ENCODE assay signal across 12 mouse cellular contexts in genomic region chr15:98918499-98918895, GRCm38 (mm10). TPM values are rescaled to one million over a fixed set of nuclear protein-coding genes. Genes with fewer than 3 reads are reported as not detected.
DNase-seq lines count a peak whose midpoint lies in the region; ATAC-seq and TF ChIP-seq lines count a peak whose summit lies in the region.
"Not testable (repeated sequence)": the region's sequence is repeated elsewhere in the genome, so short reads cannot be mapped to it uniquely, and the experiment has no call there.
"Had no signal": no experiment of that assay in that cellular context is flagged by ENCODE, and none has a peak within 500 bp of the region (broad histone marks: within the 10 kb centered on the region; RNA-seq: fewer than 3 reads in every experiment).

No protein-coding gene starts in this region.

- ATAC-seq in embryonic facial prominence, embryonic 13.5 days (ENCODE audit: insufficient number of reproducible peaks, insufficient read depth, low FRiP score, low TSS enrichment, low read depth); hindbrain, embryonic 12.5 days (ENCODE audit: low FRiP score); kidney, embryonic 16.5 days (ENCODE audit: low FRiP score, low TSS enrichment); liver, embryonic 13.5 days (ENCODE audit: low read depth); midbrain, embryonic 11.5 days (ENCODE audit: low FRiP score): not testable (repeated sequence)

- H3K27ac ChIP-seq in embryonic facial prominence, embryonic 13.5 days, result peak overlapping the region; percentile 76; the same call in 1 of the 2 replicates
- peak overlapping the region; percentile 98 for H3K27ac ChIP-seq in gastrocnemius, adult 2 months
- H3K27ac ChIP-seq in hindbrain, embryonic 12.5 days, result peak overlapping the region; percentile 96
- peak overlapping the region; percentile 22 for H3K27ac ChIP-seq in kidney, embryonic 16.5 days (ENCODE audit: low read length)
- peak overlapping the region; percentile 70 for H3K27ac ChIP-seq in liver, embryonic 13.5 days
- H3K27ac ChIP-seq in midbrain, embryonic 11.5 days (ENCODE audit: low read depth, low read length), result not testable (repeated sequence)
- peak overlapping the region; percentile 62; the same call in 1 of the 2 replicates for H3K27ac ChIP-seq in olfactory bulb, adult 2 months (ENCODE audit: insufficient read depth, low read depth, low read length)

- H3K9me3 ChIP-seq in E14TG2a.4 (ENCODE audit: low read length); embryonic facial prominence, embryonic 13.5 days; hindbrain, embryonic 12.5 days (replicated peaks); kidney, embryonic 16.5 days (ENCODE audit: low read length); liver, embryonic 13.5 days (replicated peaks); midbrain, embryonic 11.5 days (ENCODE audit: control insufficient read depth, low read length): not testable (repeated sequence)

- TF ChIP-seq CTCF in E14TG2a.4 (conservative IDR thresholded peaks at IDR 0.05; ENCODE audit: low read length); gastrocnemius, adult 2 months (IDR thresholded peaks at IDR 0.05); olfactory bulb, adult 2 months (IDR thresholded peaks at IDR 0.05; ENCODE audit: insufficient read depth, low read depth, low read length): not testable (repeated sequence)

- peaks cover 10% of the 10 kb centered on the region for H3K36me3 ChIP-seq in E14TG2a.4 (ENCODE audit: insufficient read depth, low read length)
- H3K36me3 ChIP-seq in embryonic facial prominence, embryonic 13.5 days, result peaks cover 18% of the 10 kb centered on the region
- peaks cover 15% of the 10 kb centered on the region for H3K36me3 ChIP-seq in hindbrain, embryonic 12.5 days
- not testable (repeated sequence) for H3K36me3 ChIP-seq in kidney, embryonic 16.5 days (ENCODE audit: insufficient read depth, low read length); liver, embryonic 13.5 days; midbrain, embryonic 11.5 days (ENCODE audit: control insufficient read depth, insufficient read depth, low read length)

- H3K4me1 ChIP-seq in E14TG2a.4 (replicated peaks; ENCODE audit: low read depth, low read length), result peaks cover 57% of the 10 kb centered on the region
- H3K4me1 ChIP-seq in embryonic facial prominence, embryonic 13.5 days, result peaks cover 20% of the 10 kb centered on the region
- H3K4me1 ChIP-seq in hindbrain, embryonic 12.5 days, result peaks cover 27% of the 10 kb centered on the region
- peaks cover 10% of the 10 kb centered on the region for H3K4me1 ChIP-seq in kidney, embryonic 16.5 days (ENCODE audit: insufficient read depth, low read length)
- H3K4me1 ChIP-seq in liver, embryonic 13.5 days (replicated peaks), result peaks cover 32% of the 10 kb centered on the region
- H3K4me1 ChIP-seq in midbrain, embryonic 11.5 days (ENCODE audit: control insufficient read depth, insufficient read depth, low read length), result peaks cover 11% of the 10 kb centered on the region
- not testable (repeated sequence) for H3K4me1 ChIP-seq in olfactory bulb, adult 2 months (ENCODE audit: control insufficient read depth, insufficient read depth, low read length)

- H3K4me2 ChIP-seq in embryonic facial prominence, embryonic 13.5 days, result peak overlapping the region; percentile 80
- peak overlapping the region; percentile 87 for H3K4me2 ChIP-seq in hindbrain, embryonic 12.5 days (replicated peaks)
- H3K4me2 ChIP-seq in kidney, embryonic 16.5 days (replicated peaks; ENCODE audit: low read depth, low read length), result peak overlapping the region; percentile 72
- peak overlapping the region; percentile 96 for H3K4me2 ChIP-seq in liver, embryonic 13.5 days
- peak overlapping the region; percentile 59 for H3K4me2 ChIP-seq in midbrain, embryonic 11.5 days

- H3K9ac ChIP-seq in embryonic facial prominence, embryonic 13.5 days, result peak overlapping the region; percentile 70
- peak overlapping the region; percentile 84; the same call in 1 of the 2 replicates for H3K9ac ChIP-seq in hindbrain, embryonic 12.5 days
- H3K9ac ChIP-seq in kidney, embryonic 16.5 days (replicated peaks; ENCODE audit: low read length), result peak overlapping the region; percentile 82
- peak overlapping the region; percentile 64 for H3K9ac ChIP-seq in liver, embryonic 13.5 days
- H3K9ac ChIP-seq in midbrain, embryonic 11.5 days (ENCODE audit: low read length), result peak overlapping the region; percentile 89

- H3K4me3 ChIP-seq in E14TG2a.4 (replicated peaks; ENCODE audit: low read length), result peak overlapping the region; percentile 99
- H3K4me3 ChIP-seq in embryonic facial prominence, embryonic 13.5 days, result peak overlapping the region; percentile 84
- H3K4me3 ChIP-seq in gastrocnemius, adult 2 months, result peak overlapping the region; percentile 85
- H3K4me3 ChIP-seq in hindbrain, embryonic 12.5 days, result peak overlapping the region; percentile 92
- H3K4me3 ChIP-seq in kidney, embryonic 16.5 days (ENCODE audit: low read length), result peak overlapping the region; percentile 81
- H3K4me3 ChIP-seq in liver, embryonic 13.5 days (replicated peaks), result peak overlapping the region; percentile 92
- H3K4me3 ChIP-seq in midbrain, embryonic 11.5 days (ENCODE audit: low read depth, low read length), result peak overlapping the region; percentile 92
- peak overlapping the region; percentile 54 for H3K4me3 ChIP-seq in olfactory bulb, adult 2 months (ENCODE audit: insufficient read depth, low read depth, low read length)

- not testable (repeated sequence) for DNase-seq in gastrocnemius, adult 2 months; liver, embryonic 13.5 days
- DNase-seq in midbrain, embryonic 11.5 days (ENCODE audit: low spot score, missing footprints), result peak; percentile 76

- intact Hi-C loops in gastrocnemius, adult 2 months (cut with DNase I), result loop anchor here (5.0 kb wide), 1 partner anchor 36 kb away; no protein-coding TSS in a partner anchor

- 23% methylated on average over 8 of the region's 8 CpGs for whole genome bisulfite sequencing in embryonic facial prominence, embryonic 13.5 days
- 32% methylated on average over 8 of the region's 8 CpGs for WGBS in hindbrain, embryonic 12.5 days
- WGBS in kidney, embryonic 16.5 days, result 28% methylated on average over 8 of the region's 8 CpGs
- 24% methylated on average over 8 of the region's 8 CpGs for WGBS in liver, embryonic 13.5 days (ENCODE audit: insufficient replicate concordance)
- WGBS in midbrain, embryonic 11.5 days, result 32% methylated on average over 8 of the region's 8 CpGs
- WGBS in olfactory bulb, adult 2 months, result 14% methylated on average over 8 of the region's 8 CpGs

- H3K27me3 ChIP-seq in E14TG2a.4 (ENCODE audit: insufficient read depth, low read length); embryonic facial prominence, embryonic 13.5 days; hindbrain, embryonic 12.5 days; kidney, embryonic 16.5 days (ENCODE audit: insufficient read depth, low read length); liver, embryonic 13.5 days; midbrain, embryonic 11.5 days (ENCODE audit: control insufficient read depth, insufficient read depth, low read length): not testable (repeated sequence)

- not testable (repeated sequence) for TF ChIP-seq POLR2A in olfactory bulb, adult 2 months (IDR thresholded peaks at IDR 0.05; ENCODE audit: insufficient read depth, low read depth, low read length)

RNA-seq across cellular contexts. Expression of gene Lmbr1l, which starts 0.5 kb away (rescaled TPM):
- polyA plus RNA-seq in embryonic facial prominence, embryonic 13.5 days (2015; fragmentation: Nextera tagmentation; extraction: Ambion mirVana), result 26.8 and 27.8 TPM in 2 replicates
- 1 to 10 TPM; 5.2 to 6.9 TPM for total RNA-seq in gastrocnemius, adult 2 months (2021)
- 38.4 and 39.2 TPM in 2 replicates for polyA plus RNA-seq in hindbrain, embryonic 12.5 days (2016; fragmentation: Nextera tagmentation; extraction: Ambion mirVana)
- polyA plus RNA-seq in kidney, embryonic 16.5 days (2015; fragmentation: Nextera tagmentation; extraction: Ambion mirVana), result 17.6 and 18.9 TPM in 2 replicates
- polyA plus RNA-seq in liver, embryonic 13.5 days (2015; fragmentation: Nextera tagmentation; extraction: Ambion mirVana), result 3.2 and 3.9 TPM in 2 replicates
- 7.5 and 9.8 TPM in 2 replicates for polyA plus RNA-seq in midbrain, embryonic 11.5 days (2014; fragmentation: Nextera tagmentation; extraction: Ambion mirVana)
- not detected in 2 replicates for polyA plus RNA-seq in olfactory bulb, adult 2 months (2012; ENCODE audit: insufficient read depth, insufficient read length, low replicate concordance, missing spikeins)

RNA-seq across cellular contexts. Expression of gene Tuba1b, which starts 15.9 kb away (rescaled TPM):
- 1,422 and 1,651 TPM in 2 replicates for polyA plus RNA-seq in embryonic facial prominence, embryonic 13.5 days (2015; fragmentation: Nextera tagmentation; extraction: Ambion mirVana)
- 10 to 100 TPM; 15.8 to 33.9 TPM for total RNA-seq in gastrocnemius, adult 2 months (2021)
- 1,219 and 1,243 TPM in 2 replicates for polyA plus RNA-seq in hindbrain, embryonic 12.5 days (2016; fragmentation: Nextera tagmentation; extraction: Ambion mirVana)
- polyA plus RNA-seq in kidney, embryonic 16.5 days (2015; fragmentation: Nextera tagmentation; extraction: Ambion mirVana), result 1,826 and 1,900 TPM in 2 replicates
- 1,202 and 1,287 TPM in 2 replicates for polyA plus RNA-seq in liver, embryonic 13.5 days (2015; fragmentation: Nextera tagmentation; extraction: Ambion mirVana)
- polyA plus RNA-seq in midbrain, embryonic 11.5 days (2014; fragmentation: Nextera tagmentation; extraction: Ambion mirVana), result 2,214 and 2,255 TPM in 2 replicates
- polyA plus RNA-seq in olfactory bulb, adult 2 months (2012; ENCODE audit: insufficient read depth, insufficient read length, low replicate concordance, missing spikeins), result 649 and 1,228 TPM in 2 replicates

RNA-seq across cellular contexts. Expression of gene Dhh, which starts 20.2 kb away (rescaled TPM):
- polyA plus RNA-seq in embryonic facial prominence, embryonic 13.5 days (2015; fragmentation: Nextera tagmentation; extraction: Ambion mirVana), result 0.52 and 0.54 TPM in 2 replicates
- total RNA-seq in gastrocnemius, adult 2 months (2021), result under 1 TPM; 0.81 to 0.82 TPM
- 0.84 and 1.1 TPM in 2 replicates for polyA plus RNA-seq in hindbrain, embryonic 12.5 days (2016; fragmentation: Nextera tagmentation; extraction: Ambion mirVana)
- 1.4 and 1.8 TPM in 2 replicates for polyA plus RNA-seq in kidney, embryonic 16.5 days (2015; fragmentation: Nextera tagmentation; extraction: Ambion mirVana)
- 0.12 and 0.16 TPM in 2 replicates for polyA plus RNA-seq in liver, embryonic 13.5 days (2015; fragmentation: Nextera tagmentation; extraction: Ambion mirVana)
- 0.27 and 0.40 TPM in 2 replicates for polyA plus RNA-seq in midbrain, embryonic 11.5 days (2014; fragmentation: Nextera tagmentation; extraction: Ambion mirVana)
- not detected in 2 replicates for polyA plus RNA-seq in olfactory bulb, adult 2 months (2012; ENCODE audit: insufficient read depth, insufficient read length, low replicate concordance, missing spikeins)
- total RNA-seq: common myeloid progenitor, adult 5-6 weeks; granulocyte monocyte progenitor cell, adult 5-6 weeks had no signal
- polyA plus RNA-seq: Patski had no signal

RNA-seq across cellular contexts. Expression of gene Rhebl1, which starts 24.2 kb away (rescaled TPM):
- 22.9 and 23.4 TPM in 2 replicates for polyA plus RNA-seq in embryonic facial prominence, embryonic 13.5 days (2015; fragmentation: Nextera tagmentation; extraction: Ambion mirVana)
- total RNA-seq in gastrocnemius, adult 2 months (2021), result 1 to 10 TPM in 1 of 2 experiments, under 1 TPM in 1; 0.92 to 2.2 TPM
- 22.0 and 27.0 TPM in 2 replicates for polyA plus RNA-seq in hindbrain, embryonic 12.5 days (2016; fragmentation: Nextera tagmentation; extraction: Ambion mirVana)
- 16.7 and 18.3 TPM in 2 replicates for polyA plus RNA-seq in kidney, embryonic 16.5 days (2015; fragmentation: Nextera tagmentation; extraction: Ambion mirVana)
- 4.0 and 4.2 TPM in 2 replicates for polyA plus RNA-seq in liver, embryonic 13.5 days (2015; fragmentation: Nextera tagmentation; extraction: Ambion mirVana)
- polyA plus RNA-seq in midbrain, embryonic 11.5 days (2014; fragmentation: Nextera tagmentation; extraction: Ambion mirVana), result 14.2 and 16.7 TPM in 2 replicates
- polyA plus RNA-seq in olfactory bulb, adult 2 months (2012; ENCODE audit: insufficient read depth, insufficient read length, low replicate concordance, missing spikeins), result not detected in 2 replicates

RNA-seq across cellular contexts. Expression of gene Gm49450, which starts 34.9 kb away (rescaled TPM):
- polyA plus RNA-seq in embryonic facial prominence, embryonic 13.5 days (2015; fragmentation: Nextera tagmentation; extraction: Ambion mirVana), result not detected in 2 replicates
- not detected for total RNA-seq in gastrocnemius, adult 2 months (2021)
- polyA plus RNA-seq in hindbrain, embryonic 12.5 days (2016; fragmentation: Nextera tagmentation; extraction: Ambion mirVana), result not detected in 2 replicates
- not detected in 2 replicates for polyA plus RNA-seq in kidney, embryonic 16.5 days (2015; fragmentation: Nextera tagmentation; extraction: Ambion mirVana)
- polyA plus RNA-seq in liver, embryonic 13.5 days (2015; fragmentation: Nextera tagmentation; extraction: Ambion mirVana), result not detected in 2 replicates
- polyA plus RNA-seq in midbrain, embryonic 11.5 days (2014; fragmentation: Nextera tagmentation; extraction: Ambion mirVana), result not detected in 2 replicates
- polyA plus RNA-seq in olfactory bulb, adult 2 months (2012; ENCODE audit: insufficient read depth, insufficient read length, low replicate concordance, missing spikeins), result not detected in 2 replicates
- total RNA-seq: granulocyte monocyte progenitor cell, adult 5-6 weeks; left cerebral cortex, postnatal 36 days had no signal
- polyA plus RNA-seq: Patski had no signal
